Mouse (Mus musculus) CH12.LX (cell line): ENCODE measurements around the gene Edc3.

Experiments
- CTCF ChIP-seq, 2 experiments: IDR thresholded peaks in 1 of 2; conservative IDR thresholded peaks in 1 of 2; 2 replicates each; pipeline ENCODE4 v1.5.1; 2011 to 2012; ENCODE audit warnings: low read depth in 2 of 2, low read length in 2 of 2, improper control_type of control experiment in 1 of 2, inconsistent platforms in 1 of 2, mild to moderate bottlenecking in 1 of 2, moderate library complexity in 1 of 2
- MAX ChIP-seq: IDR thresholded peaks from 2 replicates; pipeline ENCODE4 v1.6.1; 2011; ENCODE audit warnings: low read length, improper control_type of control experiment
- NRF1 ChIP-seq: IDR thresholded peaks from 2 replicates; pipeline ENCODE4 v1.6.1; 2014; ENCODE audit warnings: low read depth, mild to moderate bottlenecking, inconsistent platforms, low read length, improper control_type of control experiment, moderate library complexity
- TCF12 ChIP-seq: IDR thresholded peaks from 2 replicates; pipeline ENCODE4 v1.6.1; 2014; ENCODE audit warnings: low read depth, mild to moderate bottlenecking, inconsistent platforms, low read length, improper control_type of control experiment

DNA sequence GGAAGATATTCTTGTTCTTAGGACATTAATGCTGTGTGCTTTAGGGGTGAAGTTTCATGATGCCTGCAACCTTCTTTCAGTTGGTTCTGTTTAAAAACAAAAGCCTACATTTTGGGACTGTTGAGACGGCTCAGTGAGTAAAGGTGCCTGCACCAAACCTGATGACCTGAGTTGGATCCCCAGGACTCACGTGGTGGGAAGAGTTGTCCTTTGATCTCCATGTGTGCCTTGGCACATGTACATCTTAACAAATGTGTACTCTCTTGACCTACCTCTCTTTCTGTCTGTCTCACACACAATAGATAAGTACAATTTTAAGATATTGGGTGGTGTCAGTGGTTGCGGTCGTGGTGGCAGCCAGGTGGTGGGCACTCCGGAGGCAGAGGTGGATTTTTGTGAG, 22.3 kb upstream of the Edc3 start:
- TF ChIP-seq NRF1 (no peak), MAX (no peak), CTCF (conservative IDR thresholded peaks at IDR 0.05 in 1 of 2, IDR thresholded peaks at IDR 0.05 in 1 of 2; ENCODE audit: low read depth in 2 of 2, low read length in 2 of 2) (no peak), TCF12 (no peak)
